Mouse (Mus musculus) CH12.LX (cell line): Measurements from ENCODE around the gene Gga1. TPM values are rescaled to one million over a fixed set of nuclear protein-coding genes. Genes with fewer than 3 reads are reported as not detected.
"Not testable (repeated sequence)": the region's sequence is repeated elsewhere in the genome, so short reads cannot be mapped to it uniquely, and the experiment has no call there.

Experiments used
- DNase-seq: peaks from one replicate; pipeline ENCODE4 v3.0.0-alpha.2; 2013; ENCODE audit errors: extremely low read depth
- H3K27ac ChIP-seq: 2 replicates; pipeline ENCODE4 v1.5.1; 2012; ENCODE audit warnings: low read depth, mild to moderate bottlenecking, control low read depth, moderate library complexity; ENCODE audit not compliant: insufficient read depth
- H3K27me3 ChIP-seq: replicated peaks from 2 replicates; pipeline ENCODE3; 2012; ENCODE audit warnings: inconsistent platforms
- H3K36me3 ChIP-seq, 2 experiments: replicated peaks in 1 of 2; 2 replicates each; pipeline versions ENCODE3 to v1.6.1; 2012; ENCODE audit warnings: inconsistent platforms in 1 of 2, low read length in 1 of 2, mild to moderate bottlenecking in 1 of 2, mixed read lengths in 1 of 2, moderate library complexity in 1 of 2; ENCODE audit not compliant: control insufficient read depth in 1 of 2, insufficient read depth in 1 of 2
- H3K4me1 ChIP-seq, 2 experiments: 2 replicates each; pipeline ENCODE4 v1.6.1; 2012; ENCODE audit warnings: inconsistent platforms in 1 of 2, moderate library complexity in 1 of 2; ENCODE audit not compliant: insufficient read depth in 2 of 2, control insufficient read depth in 1 of 2
- H3K4me2 ChIP-seq: 2 replicates; pipeline ENCODE4 v1.6.1; 2012; ENCODE audit warnings: low read depth, mild to moderate bottlenecking, control low read depth; ENCODE audit not compliant: poor library complexity, insufficient read depth, severe bottlenecking
- H3K4me3 ChIP-seq, 3 experiments: fragments of 150-350 bp in 1 of 3; sonication (generic) in 1 of 3; replicated peaks in 1 of 3; 2 replicates each; pipeline versions ENCODE3 to v1.5.1; 2011 to 2012; ENCODE audit warnings: low read depth in 2 of 3, low read length in 2 of 3, mild to moderate bottlenecking in 2 of 3, moderate library complexity in 2 of 3, control low read depth in 1 of 3, improper control_type of control experiment in 1 of 3, inconsistent platforms in 1 of 3, mixed read lengths in 1 of 3; ENCODE audit not compliant: poor library complexity in 1 of 3
- H3K79me2 ChIP-seq: replicated peaks from 2 replicates; pipeline ENCODE4 v1.6.1; 2012; ENCODE audit warnings: mild to moderate bottlenecking, moderate library complexity; ENCODE audit not compliant: control insufficient read depth, poor library complexity, insufficient read depth, severe bottlenecking; ENCODE audit errors: extremely low read depth
- H3K9ac ChIP-seq: 2 replicates; pipeline ENCODE4 v1.6.1; 2012; ENCODE audit warnings: low read depth, mild to moderate bottlenecking, control low read depth, moderate library complexity; ENCODE audit not compliant: insufficient read depth
- H3K9me3 ChIP-seq: replicated peaks from 2 replicates; pipeline ENCODE3; 2012; ENCODE audit warnings: low read length, inconsistent platforms, mixed read lengths
- CHD2 ChIP-seq: IDR thresholded peaks from 2 replicates; pipeline ENCODE4 v1.6.1; 2011; ENCODE audit warnings: low read length, improper control_type of control experiment
- CTCF ChIP-seq, 2 experiments: IDR thresholded peaks in 1 of 2; conservative IDR thresholded peaks in 1 of 2; 2 replicates each; pipeline ENCODE4 v1.5.1; 2011 to 2012; ENCODE audit warnings: low read depth in 2 of 2, low read length in 2 of 2, improper control_type of control experiment in 1 of 2, inconsistent platforms in 1 of 2, mild to moderate bottlenecking in 1 of 2, moderate library complexity in 1 of 2
- ETS1 ChIP-seq: conservative IDR thresholded peaks from 2 replicates; pipeline ENCODE4 v1.6.1; 2012; ENCODE audit warnings: low read depth, mild to moderate bottlenecking, inconsistent platforms, low read length, improper control_type of control experiment, moderate library complexity
- IRF4 ChIP-seq: IDR thresholded peaks from 2 replicates; pipeline ENCODE4 v1.6.1; 2014; ENCODE audit warnings: low read depth, mild to moderate bottlenecking, inconsistent platforms, low read length, improper control_type of control experiment
- JUND ChIP-seq: conservative IDR thresholded peaks from 2 replicates; pipeline ENCODE4 v1.6.1; 2011; ENCODE audit warnings: low read depth, low read length, improper control_type of control experiment
- KAT2A ChIP-seq: IDR thresholded peaks from 2 replicates; pipeline ENCODE4 v1.6.1; 2012; ENCODE audit warnings: low read length, improper control_type of control experiment, inconsistent platforms; ENCODE audit not compliant: insufficient replicate concordance
- NELFE ChIP-seq: IDR thresholded peaks from 2 replicates; pipeline ENCODE4 v1.6.1; 2011; ENCODE audit warnings: low read depth, low read length, improper control_type of control experiment
- PAX5 ChIP-seq: IDR thresholded peaks from 2 replicates; pipeline ENCODE4 v1.6.1; 2012; ENCODE audit warnings: low read length, inconsistent platforms, mixed read lengths
- RAD21 ChIP-seq: IDR thresholded peaks from 2 replicates; pipeline ENCODE4 v1.6.1; 2011; ENCODE audit warnings: low read depth, mild to moderate bottlenecking, low read length, improper control_type of control experiment, moderate library complexity
- SMC3 ChIP-seq: IDR thresholded peaks from 2 replicates; pipeline ENCODE4 v1.6.1; 2011; ENCODE audit warnings: low read depth, low read length, improper control_type of control experiment
- TBP ChIP-seq: conservative IDR thresholded peaks from 2 replicates; pipeline ENCODE4 v1.6.1; 2011; ENCODE audit warnings: low read depth, low read length, improper control_type of control experiment
- UBTF ChIP-seq: IDR thresholded peaks from 2 replicates; pipeline ENCODE4 v1.6.1; 2012; ENCODE audit warnings: low read depth, mild to moderate bottlenecking, inconsistent platforms, low read length, improper control_type of control experiment, moderate library complexity
- USF2 ChIP-seq: conservative IDR thresholded peaks from 2 replicates; pipeline ENCODE4 v1.6.1; 2011; ENCODE audit warnings: low read depth, low read length, improper control_type of control experiment
- ZC3H11A ChIP-seq: IDR thresholded peaks from 2 replicates; pipeline ENCODE4 v1.6.1; 2012; ENCODE audit warnings: low read depth, mild to moderate bottlenecking, inconsistent platforms, low read length, improper control_type of control experiment
- ZNF384 ChIP-seq: IDR thresholded peaks from 2 replicates; pipeline ENCODE4 v1.6.1; 2012; ENCODE audit warnings: low read depth, low read length, improper control_type of control experiment, inconsistent platforms
- dilution Hi-C: fragments of 300-500 bp; cut with MboI; formaldehyde crosslinking; loops from 2 replicates; pipeline ENCODE4 v1.14.3; 2020; ENCODE audit warnings: low sequenced_read_pairs; ENCODE audit not compliant: extremely low pct_unique_long_range_greater_than_20kb, extremely low pct_ligation_motif_present
- in situ Hi-C: fragments of 300-500 bp; cut with MboI; formaldehyde crosslinking; loops from 3 replicates; pipeline ENCODE4 v1.14.3; 2019; ENCODE audit warnings: low sequenced_read_pairs, low pct_ligation_motif_present, low pct_unique_long_range_greater_than_20kb, mixed read lengths
- polyA plus RNA-seq: library from polyadenylated mRNA; unstranded; fragments of >175 nt; gene quantifications from 2 replicates; pipeline ENCODE4 v1.2.1, GENCODE M21; 2012; ENCODE audit warnings: low read depth; ENCODE audit not compliant: insufficient read length
- total RNA-seq, 2 experiments: library from RNA; depleted of rRNA; stranded (reverse); fragments of 300-350 nt in 1 of 2; fragments of >200 nt in 1 of 2; gene quantifications; 2 replicates each; pipeline ENCODE4 v1.2.3; 2012 to 2014

Gene Gga1
- total and polyA plus RNA-seq, 3 experiments: 5.7 to 24.5 (median 13.7) TPM

DNA sequence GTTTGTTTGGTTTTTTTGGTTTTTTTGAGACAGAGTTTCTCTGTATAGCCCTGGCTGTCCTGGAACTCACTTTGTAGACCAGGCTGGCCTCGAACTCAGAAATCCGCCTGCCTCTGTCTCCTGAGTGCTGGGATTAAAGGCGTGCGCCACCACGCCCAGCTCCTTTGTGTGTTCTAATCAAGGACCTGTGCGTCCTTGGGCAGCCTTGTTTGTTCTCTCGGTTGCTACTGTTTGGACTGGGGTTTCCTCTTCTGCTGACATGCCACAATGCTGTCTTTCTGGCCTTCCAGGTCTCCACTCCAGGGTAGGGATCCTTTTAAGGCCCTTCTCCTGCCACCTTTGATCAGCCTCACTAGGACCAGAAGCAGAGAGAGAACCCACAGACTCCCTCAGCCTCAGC lies 30.2 kb upstream of the Gga1 start:
- dilution Hi-C loops (loop anchor here (25.0 kb wide), 1 partner anchor 110 kb away; no protein-coding TSS in a partner anchor), in situ Hi-C loops (loop anchor here (10.0 kb wide), 1 partner anchor 222 kb away; no protein-coding TSS in a partner anchor)
- not testable (repeated sequence) for H3K4me2 ChIP-seq, H3K36me3 ChIP-seq, H3K27ac ChIP-seq, H3K9ac ChIP-seq, H3K9me3 ChIP-seq, H3K79me2 ChIP-seq, H3K4me3 ChIP-seq, DNase-seq
- peaks cover 93% of the 10 kb centered on the region for H3K27me3 ChIP-seq
- H3K4me1 ChIP-seq: peaks cover 4 to 20% of the 10 kb centered on the region in 2 experiments; a peak in 3 of 4 replicates

DNA sequence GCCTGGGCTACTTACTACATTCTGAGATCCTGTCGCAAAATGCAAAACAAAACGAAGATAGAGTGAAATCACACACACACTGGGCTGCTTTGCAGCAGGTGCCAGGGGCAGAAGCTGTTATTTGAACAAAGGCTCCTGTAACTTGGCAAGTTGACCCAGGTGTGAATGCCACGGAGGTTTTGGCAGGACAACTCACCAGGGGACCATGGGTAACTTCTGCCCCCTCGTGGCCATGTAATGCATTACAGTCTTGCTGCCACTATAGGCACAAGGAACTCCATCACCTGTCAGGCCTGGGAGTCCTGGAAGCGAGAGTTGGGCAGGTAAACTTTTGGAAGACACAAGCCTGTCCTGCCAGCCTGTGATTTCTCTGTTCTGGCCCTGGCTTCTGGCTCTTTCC lies 28.5 kb upstream of the Gga1 start:
- no peak overlapping the region; the same call in 1 of the 2 replicates for H3K4me2 ChIP-seq
- H3K27me3 ChIP-seq: peaks cover 92% of the 10 kb centered on the region
- peaks cover 4 to 20% of the 10 kb centered on the region in 2 experiments; a peak in 3 of 4 replicates for H3K4me1 ChIP-seq
- no peaks in the 10 kb centered on the region for H3K36me3 ChIP-seq
- H3K9me3 ChIP-seq: no peaks in the 10 kb centered on the region
- peak; percentile 74 to 87 for TF ChIP-seq CTCF (conservative IDR thresholded peaks at IDR 0.05 in 1 of 2, IDR thresholded peaks at IDR 0.05 in 1 of 2; ENCODE audit: low read depth in 2 of 2, low read length in 2 of 2)
- no peak for TF ChIP-seq TBP
- TF ChIP-seq KAT2A: no peak
- TF ChIP-seq IRF4: no peak
- TF ChIP-seq SMC3: peak; percentile 88
- TF ChIP-seq ETS1: no peak
- peak; percentile 82 for TF ChIP-seq RAD21
- TF ChIP-seq, all 38 proteins: peak for 3
- DNase-seq: peak; percentile 75
- in situ Hi-C loops (loop anchor here (10.0 kb wide), 1 partner anchor 224 kb away; no protein-coding TSS in a partner anchor), dilution Hi-C loops (loop anchor here (25.0 kb wide), 1 partner anchor 111 kb away; no protein-coding TSS in a partner anchor)
- no peak overlapping the region for H3K9ac ChIP-seq
- H3K79me2 ChIP-seq: no peaks in the 10 kb centered on the region
- no peak overlapping the region for H3K27ac ChIP-seq
- no peak overlapping the region for H3K4me3 ChIP-seq

- in situ Hi-C loops: loop anchor here (10.0 kb wide), 1 partner anchor 225 kb away; no protein-coding TSS in a partner anchor
- H3K4me2 ChIP-seq: no peak overlapping the region
- no peak overlapping the region for H3K9ac ChIP-seq
These were observed 27.5 kb upstream of the Gga1 start for GRCm38 (mm10) chr15:78849485-78849884.

More at GRCm38 (mm10) chr15:78849485-78849884, 27.5 kb upstream of the Gga1 start:
- H3K4me3 ChIP-seq: no peak overlapping the region
- no peaks in the 10 kb centered on the region for H3K79me2 ChIP-seq
- dilution Hi-C loops: loop anchor here (25.0 kb wide), 1 partner anchor 112 kb away; no protein-coding TSS in a partner anchor
- no peak for DNase-seq
- H3K4me1 ChIP-seq: peaks cover 4 to 20% of the 10 kb centered on the region in 2 experiments; a peak in 3 of 4 replicates
- H3K36me3 ChIP-seq: no peaks in the 10 kb centered on the region
- H3K27me3 ChIP-seq: peaks cover 90% of the 10 kb centered on the region
- TF ChIP-seq JUND (no peak), USF2 (no peak), UBTF (no peak), NELFE (no peak), ZNF384 (no peak), PAX5 (no peak), ZC3H11A (no peak), SMC3 (no peak), CHD2 (no peak)
- H3K9me3 ChIP-seq: no peaks in the 10 kb centered on the region
- no peak overlapping the region for H3K27ac ChIP-seq
